Mouse (Mus musculus): ENCODE measurements around the gene Igf1r.

DNA sequence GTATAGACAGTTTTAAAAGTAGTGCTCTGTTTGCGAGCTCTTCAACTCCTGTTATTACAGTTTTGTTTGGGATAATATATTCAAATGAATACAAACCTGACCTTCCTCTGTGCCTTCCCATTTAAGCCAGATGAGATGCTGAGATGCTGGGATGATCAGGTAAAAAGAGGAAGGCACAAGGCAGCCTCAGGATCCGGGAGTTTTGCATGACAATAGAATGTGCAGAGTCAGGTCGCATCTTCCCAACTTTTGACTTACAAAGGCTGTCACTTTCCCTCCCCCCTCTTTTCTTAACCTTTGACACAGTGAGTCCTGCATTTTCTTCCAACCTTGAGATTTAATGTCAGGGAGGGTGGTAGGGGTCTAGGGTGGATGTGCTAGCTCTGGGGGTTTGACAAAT, 61.9 kb downstream of the Igf1r start:
- TF ChIP-seq CTCF (IDR thresholded peaks at IDR 0.05) (no peak), EP300 (IDR thresholded peaks at IDR 0.05) (no peak)
